Mouse (Mus musculus): ENCODE results near the gene Ticam1.
"Not testable (repeated sequence)": the region's sequence is repeated elsewhere in the genome, so short reads cannot be mapped to it uniquely, and the experiment has no call there.

Ticam1 gene

DNA sequence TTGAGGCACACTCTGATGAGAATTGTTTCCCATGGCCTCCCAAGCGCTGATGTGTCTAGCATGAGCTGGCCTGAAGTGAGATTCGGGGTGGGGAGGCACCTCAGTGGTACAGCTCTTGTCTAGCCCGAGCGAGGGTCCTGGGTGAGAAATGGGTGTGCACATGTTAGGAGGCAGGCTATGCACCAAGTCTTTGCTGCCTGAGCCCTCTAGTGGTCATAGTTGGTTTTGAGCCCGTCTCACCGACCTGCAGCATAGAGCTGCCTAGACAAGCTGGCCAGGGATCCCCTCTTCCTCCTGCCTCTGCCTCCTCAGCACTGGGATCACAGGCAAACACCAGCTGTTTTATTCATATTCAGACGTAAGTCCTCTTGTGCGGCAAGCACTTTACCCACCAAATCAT lies 12.6 kb downstream of the Ticam1 start:
- no peak for DNase-seq (ENCODE audit: low read depth, low spot score)

DNA sequence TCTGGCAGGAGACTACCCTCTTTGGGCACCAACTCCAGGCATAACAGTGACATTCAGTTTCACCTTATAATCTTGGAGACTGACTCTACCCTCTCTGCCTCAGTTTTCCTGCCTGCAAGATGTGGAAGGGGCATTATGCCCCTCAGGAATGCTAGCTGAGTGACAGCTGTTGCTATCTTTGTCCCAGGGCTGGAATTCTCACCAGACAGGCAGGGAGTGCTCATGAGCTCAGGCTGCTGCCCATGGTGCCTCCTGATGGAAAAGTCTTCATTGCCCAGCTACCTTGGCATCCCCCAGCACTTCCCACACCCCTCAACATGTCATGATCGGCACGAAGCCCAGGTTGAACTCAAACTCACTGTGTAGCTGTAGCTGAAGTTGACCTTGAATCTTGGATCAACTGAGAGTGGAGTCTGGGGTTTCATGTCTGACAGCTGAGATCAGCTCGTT lies 13.9 kb downstream of the Ticam1 start:
- DNase-seq (ENCODE audit: low read depth, low spot score), result no peak

DNA sequence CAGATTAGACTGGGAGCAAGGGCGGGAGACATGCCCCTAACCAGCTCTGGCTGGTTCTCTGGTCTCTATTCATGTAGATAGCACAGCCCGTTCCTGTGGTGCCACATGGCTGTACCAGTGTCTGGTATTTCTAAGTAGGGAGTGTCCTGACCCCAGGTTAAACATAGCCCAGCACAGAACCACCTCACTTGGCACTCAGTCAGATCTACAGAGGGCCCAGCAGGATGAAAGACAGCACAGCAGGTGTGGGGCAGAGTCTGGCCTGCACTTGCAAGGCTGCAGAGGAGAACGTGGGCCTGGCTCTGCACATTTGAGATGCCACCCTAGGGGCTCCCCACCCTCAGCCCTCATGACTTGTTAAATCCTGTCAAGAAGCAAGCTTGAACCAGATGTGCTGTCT lies 15.4 kb downstream of the Ticam1 start:
- DNase-seq (ENCODE audit: low read depth, low spot score), result no peak

DNA sequence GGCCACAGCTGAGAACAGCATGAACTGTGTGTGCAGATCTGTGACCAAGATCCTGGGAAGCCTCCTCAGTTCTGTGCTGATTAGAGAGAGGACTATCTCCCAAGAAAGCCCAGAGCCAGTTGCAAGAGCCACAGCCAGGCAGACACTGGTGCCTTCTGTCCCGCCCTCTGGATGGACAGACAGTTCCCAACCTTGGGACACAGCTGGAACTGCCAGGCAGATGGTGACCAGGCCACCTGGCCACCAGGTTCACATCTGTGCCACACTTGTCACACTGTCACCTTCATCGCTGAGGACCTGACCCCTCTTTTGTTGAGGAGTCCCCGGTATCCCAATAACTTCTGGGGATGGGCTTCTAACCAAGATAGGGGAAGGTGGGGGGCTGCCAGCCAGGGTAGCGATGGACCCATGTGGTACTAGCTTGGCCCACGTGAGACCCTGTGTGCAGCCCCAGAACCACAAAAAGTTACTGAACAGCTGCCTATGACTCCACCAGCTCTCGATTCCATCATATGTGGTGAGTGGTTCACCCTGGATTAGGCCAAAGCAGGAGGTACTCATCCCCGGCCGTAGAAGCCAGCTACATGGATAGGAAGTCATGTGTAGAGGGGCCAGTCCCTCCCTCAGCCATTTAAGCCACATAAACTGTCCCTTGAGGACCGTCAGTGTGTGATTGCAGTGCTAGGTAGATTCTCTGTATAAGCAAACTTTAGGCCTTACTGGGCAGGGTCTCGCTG lies 17.1 kb downstream of the Ticam1 start:
- DNase-seq (ENCODE audit: low read depth, low spot score), result no peak

DNA sequence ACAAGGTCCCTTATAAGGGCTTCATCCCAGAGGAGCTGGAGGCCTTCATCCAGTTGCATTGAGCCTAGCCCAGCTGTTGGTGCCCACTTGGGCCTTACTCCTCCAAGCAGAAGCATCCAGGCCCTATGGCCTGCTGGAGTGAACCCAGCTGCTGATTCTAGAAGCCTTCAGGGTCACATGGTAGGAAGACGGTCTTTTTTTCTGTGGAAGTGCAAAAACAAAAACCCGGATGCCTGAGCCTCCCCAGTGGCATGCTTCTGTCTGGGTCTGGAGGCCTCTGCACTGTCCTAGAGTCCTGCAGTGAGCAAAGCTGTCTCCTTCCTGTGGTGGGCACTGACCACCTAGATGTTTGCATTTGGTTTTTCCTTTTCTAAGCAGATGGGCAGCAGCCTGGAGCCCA lies 17.8 kb downstream of the Ticam1 start:
- DNase-seq (ENCODE audit: low read depth, low spot score), result not testable (repeated sequence)

DNA sequence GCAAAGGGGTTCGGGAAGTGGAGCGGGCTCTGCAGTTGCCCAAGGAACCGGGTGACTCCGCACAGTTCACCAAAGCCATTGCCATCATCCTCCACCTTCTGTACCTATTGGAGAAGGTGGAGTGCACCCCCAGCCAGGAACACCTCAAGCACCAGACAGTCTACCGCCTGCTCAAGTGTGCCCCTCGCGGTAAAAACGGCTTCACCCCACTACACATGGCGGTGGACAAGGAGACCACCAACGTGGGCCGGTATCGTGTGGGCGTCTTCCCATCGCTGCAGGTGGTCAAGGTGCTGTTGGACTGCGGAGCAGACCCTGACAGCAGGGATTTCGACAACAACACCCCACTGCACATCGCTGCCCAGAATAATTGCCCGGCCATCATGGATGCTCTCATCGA lies 18.3 kb downstream of the Ticam1 start:
- DNase-seq (ENCODE audit: low read depth, low spot score), result not testable (repeated sequence)

DNA sequence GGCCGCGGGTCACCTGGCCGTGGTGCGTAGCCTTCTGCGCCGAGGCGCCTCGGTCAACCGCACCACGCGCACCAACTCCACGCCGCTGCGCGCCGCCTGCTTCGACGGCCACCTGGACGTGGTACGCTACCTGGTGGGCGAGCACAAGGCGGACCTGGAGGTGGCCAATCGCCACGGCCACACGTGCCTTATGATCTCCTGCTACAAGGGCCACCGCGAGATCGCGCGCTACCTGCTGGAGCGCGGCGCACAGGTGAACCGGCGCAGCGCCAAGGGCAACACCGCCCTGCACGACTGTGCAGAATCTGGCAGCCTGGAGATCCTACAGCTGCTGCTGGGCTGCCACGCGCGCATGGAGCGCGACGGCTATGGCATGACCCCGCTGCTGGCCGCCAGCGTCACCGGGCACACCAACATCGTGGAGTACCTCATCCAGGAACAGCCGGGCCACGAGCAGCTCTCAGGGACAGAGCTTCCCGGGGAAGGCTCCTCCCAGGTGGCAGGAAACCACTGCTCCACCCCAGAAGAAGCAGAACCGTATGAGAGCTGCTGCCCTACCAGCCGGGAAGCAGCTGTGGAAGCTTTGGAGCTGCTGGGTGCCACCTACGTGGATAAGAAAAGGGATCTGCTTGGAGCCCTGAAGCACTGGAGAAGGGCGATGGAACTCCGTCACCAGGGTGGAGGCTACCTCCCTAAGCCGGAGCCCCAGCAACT lies 19.2 kb downstream of the Ticam1 start:
- DNase-seq (ENCODE audit: low read depth, low spot score), result no peak

DNA sequence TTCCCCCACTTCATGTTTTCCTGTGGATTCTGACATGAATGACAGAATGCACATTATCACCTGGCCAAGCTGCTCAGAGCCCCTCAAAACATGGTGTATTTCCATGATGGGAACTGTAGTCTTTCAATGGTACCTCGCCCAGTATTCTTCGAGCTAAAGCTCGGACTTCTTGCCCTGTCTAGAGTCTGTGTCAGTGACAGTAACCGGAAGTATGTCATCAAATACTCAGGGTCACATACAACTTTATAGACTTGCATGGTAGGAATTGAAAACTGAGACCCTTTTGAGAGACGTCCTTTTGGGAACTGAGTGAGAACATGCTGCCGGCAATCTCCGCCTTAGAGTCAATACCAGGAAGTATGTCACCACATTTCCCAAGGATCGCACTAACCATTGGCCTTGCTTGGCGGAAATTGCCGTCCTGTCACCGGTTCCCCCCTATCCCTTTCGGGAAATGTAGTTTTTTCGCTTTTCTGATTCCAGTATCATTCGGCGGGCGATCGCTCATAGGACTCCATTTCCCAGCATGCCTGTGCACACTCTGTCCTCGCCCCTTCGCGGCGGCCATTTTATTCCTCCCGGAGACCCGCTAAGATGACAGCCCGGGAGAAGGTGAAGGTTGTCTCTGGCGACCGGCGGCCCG lies 20.2 kb downstream of the Ticam1 start, which contains the start of gene Fem1a:
TSS of gene Fem1a (plus strand) at position 572 of the 643 bp plus-strand sequence.
- DNase-seq (ENCODE audit: low read depth, low spot score), result peak; percentile 99

DNA sequence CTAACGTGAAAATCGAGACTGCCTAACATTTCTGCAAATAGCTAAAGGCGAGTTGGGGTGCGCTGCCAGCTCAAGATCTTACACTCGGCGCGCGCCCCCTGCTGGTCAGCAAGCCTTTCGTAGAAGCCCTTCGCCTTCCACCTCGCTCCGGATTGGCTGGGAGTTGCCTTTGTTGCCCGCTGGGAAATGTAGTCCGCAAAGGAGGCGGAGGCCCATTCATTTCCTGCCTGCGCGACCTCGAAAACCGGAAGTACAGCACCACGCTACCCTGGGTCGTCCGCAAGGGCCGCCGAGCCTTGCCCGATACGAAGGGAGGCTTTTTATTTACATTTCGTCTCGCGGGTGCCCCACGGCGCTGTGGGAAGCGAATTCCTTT lies 20.7 kb downstream of the Ticam1 start:
- DNase-seq (ENCODE audit: low read depth, low spot score), result peak; percentile 99

DNA sequence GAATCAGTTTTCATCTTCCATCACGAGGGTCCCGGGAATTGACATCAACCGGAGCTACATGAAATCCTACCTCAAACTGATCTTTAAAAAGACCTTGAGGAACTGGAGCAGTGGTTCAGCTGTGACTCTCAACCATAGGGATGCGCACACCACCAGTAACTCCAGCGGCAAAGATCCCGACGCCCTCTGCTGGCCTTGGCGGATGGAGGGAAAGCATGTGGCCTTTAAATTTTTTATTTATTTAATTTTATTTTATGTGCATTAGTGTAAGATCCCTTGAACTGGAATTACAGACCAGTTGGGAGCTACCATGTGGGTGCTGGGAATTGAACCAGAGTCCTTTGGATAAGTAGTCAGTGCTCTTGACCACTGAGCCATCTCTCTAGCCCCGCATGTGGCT lies 21.2 kb downstream of the Ticam1 start:
- DNase-seq (ENCODE audit: low read depth, low spot score), result no peak

DNA sequence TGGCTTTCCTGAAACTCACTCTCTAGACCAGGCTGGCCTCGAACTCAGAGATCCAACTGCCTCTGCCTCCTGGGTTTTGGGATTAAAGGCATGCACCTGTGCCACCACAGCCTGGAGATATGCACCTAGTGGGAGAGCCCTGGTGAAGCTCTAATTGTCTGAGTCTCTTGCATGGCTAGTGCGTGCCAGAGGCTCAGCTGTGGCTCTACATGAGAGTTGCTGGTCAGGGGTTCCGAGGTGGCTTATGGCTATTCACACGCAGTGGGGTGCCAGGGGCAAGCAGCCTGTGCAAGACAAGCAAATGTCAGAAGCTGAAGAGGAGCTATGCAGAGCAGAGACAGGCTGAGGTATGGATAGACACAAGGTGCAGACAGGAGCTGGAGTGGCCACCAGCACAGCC lies 21.9 kb downstream of the Ticam1 start:
- no peak for DNase-seq (ENCODE audit: low read depth, low spot score)

DNA sequence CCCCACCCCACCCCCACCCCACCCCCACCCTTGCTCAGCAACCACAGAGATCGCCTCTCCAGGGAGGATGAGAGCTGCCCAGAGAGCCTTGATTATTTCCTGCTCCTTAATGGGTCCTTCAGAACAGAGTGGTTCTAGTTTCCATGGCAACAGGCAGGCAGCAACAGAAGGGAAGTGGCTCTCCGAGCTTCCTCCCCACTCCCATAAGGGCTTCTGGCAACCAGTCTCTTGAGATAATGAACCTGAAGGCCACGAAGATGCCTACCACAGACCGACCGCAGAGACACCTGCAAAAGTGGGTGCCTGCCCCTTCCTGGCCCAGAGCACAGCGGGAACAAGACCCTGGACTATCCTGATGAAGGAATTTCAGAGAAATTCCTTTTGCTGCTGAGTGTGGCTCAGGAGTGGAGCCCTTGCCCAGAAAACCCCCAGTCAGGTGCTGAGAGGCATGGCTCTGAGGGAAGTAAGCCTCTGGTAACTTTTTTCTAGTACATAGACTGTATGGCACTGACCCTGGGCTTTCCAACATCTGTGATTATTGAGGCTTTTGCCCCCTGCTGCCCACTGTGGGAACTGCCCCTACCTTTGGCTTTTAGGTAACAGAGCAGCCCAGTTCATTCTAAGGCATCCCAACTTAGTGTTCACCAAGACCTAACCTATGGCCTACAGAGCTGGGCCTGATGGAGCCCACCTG lies 25.3 kb downstream of the Ticam1 start:
- peak; percentile 83 for DNase-seq (ENCODE audit: low read depth, low spot score)

DNA sequence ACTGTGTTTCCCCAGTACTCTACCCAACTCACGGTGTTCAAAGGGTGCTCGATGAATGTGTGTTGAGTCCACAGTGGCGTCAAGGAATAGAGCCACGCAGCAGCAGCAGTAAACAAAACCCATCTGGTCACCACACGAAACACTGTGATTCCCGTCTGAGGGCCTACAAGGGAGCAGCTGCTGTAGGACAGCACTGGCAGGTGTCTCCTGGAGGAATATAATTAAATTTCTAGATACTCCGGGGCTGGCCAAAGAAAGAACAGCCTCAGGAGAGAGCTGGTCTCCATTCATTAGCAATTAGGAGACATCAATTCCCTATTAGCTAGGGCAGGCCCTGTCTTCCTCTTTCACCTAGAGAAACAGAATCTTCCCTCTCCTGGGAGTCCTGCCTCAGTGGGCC lies 31.0 kb downstream of the Ticam1 start:
- DNase-seq (ENCODE audit: low read depth, low spot score), result no peak

DNA sequence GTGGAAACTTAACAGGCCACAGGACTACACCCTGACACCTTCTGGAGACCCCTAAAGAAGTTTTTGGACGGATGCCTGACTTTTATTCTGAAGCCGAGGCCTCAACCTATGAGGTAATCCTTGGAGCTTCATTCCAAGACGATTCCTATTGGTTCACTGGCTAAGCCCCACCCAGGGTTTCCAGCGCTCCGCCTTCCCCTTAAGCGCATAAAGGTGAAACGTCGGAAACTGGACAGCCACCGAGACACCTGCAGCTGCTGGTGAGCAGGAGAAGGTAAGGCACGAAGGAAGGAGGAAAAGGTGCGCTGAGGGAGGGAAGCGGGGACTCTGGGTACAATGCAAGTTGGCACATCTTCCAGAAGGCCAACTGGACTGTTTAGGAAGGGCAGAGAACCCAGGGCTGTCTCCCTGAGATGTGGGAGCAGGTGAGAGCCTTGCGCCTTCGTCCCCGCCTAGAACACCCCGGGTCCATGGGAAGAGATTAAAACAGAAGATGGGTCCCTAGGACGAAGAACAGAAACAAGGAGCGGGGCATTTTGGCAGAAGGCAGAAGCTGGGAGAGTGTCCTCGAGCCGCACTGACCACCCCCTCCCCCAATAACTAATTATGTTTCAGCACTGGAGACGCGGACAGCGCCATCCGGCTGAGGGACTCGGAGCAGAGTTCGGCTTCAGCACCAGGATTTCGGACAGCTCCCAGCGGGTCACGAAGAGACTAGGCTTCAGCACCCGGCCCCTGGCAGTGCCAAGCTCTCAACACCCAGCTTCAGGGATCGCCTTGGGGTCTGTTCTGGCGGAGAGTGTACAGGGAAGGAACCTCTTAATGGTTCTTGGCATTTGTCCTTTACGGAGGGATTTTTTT lies 34.8 kb downstream of the Ticam1 start:
- peak; percentile 76 for DNase-seq (ENCODE audit: low read depth, low spot score)

DNA sequence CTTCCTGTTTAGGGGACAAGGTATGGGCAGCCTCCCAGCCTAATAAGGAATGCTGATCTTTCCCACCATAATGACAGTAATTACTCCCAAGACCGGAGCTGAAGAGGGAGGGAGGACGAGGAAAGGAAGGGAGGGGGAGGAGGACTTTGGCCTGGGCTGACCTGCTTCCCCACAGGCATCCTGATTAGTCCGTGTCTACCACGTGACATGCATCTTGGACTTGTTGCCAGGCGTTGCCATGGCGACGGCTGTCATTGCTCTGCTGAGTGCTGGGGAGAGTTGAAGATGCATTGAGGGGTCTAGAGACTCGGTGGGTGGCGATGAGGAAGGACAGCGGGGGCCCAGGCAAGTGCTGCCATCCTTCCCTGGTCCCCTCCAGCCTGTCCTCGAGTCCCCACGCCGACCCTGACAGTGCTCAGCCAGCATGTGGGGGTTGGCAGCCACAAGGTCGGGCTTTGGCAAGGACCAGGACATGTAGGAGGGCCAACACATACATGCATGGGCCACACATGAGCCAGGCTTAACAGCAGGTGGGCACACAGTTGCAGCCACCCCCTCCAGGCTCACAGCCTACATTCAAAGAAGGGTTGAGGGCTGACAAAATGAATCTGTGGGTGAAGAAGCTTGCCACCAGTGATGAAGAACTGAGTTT lies 42.6 kb downstream of the Ticam1 start:
- DNase-seq (ENCODE audit: low read depth, low spot score), result peak; percentile 84

DNA sequence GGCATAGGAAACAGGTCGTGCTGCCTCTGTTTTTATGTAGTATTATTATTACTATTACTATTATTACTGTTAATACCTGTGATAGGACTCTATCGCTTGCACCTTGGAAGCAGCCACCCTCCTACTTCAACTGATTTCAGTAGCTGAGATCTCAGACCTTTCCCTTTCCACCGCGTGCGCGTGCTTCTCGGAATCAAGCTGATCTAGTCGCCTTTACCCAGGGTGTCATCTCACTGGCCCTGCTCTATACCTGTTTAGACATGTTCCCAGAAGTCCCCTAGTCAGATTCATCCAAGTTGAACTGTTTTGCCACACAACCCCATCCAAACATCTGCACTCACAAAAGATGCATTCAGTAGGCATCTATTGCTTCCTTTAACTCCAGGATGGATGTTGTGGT lies 43.2 kb downstream of the Ticam1 start:
- no peak for DNase-seq (ENCODE audit: low read depth, low spot score)

DNA sequence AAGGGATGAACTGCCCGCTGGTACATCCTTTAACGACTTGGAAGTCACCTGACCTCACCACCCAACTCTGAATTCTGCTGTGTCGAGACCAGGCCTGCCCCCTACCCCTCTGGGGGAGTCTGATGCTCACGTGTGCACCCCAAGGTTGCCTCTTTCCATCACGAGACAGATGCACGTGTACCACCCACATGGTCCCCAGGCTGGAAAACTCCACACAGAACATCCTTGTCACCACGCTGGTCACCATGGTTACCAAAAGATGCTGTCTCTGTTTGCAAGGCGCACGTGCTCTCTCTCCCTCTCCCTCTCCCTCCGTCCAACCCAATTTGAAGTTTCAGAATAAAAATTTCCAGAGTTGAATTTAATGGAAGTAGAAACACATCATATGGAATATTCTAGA lies 46.6 kb downstream of the Ticam1 start:
- peak; percentile 82 for DNase-seq (ENCODE audit: low read depth, low spot score)

DNA sequence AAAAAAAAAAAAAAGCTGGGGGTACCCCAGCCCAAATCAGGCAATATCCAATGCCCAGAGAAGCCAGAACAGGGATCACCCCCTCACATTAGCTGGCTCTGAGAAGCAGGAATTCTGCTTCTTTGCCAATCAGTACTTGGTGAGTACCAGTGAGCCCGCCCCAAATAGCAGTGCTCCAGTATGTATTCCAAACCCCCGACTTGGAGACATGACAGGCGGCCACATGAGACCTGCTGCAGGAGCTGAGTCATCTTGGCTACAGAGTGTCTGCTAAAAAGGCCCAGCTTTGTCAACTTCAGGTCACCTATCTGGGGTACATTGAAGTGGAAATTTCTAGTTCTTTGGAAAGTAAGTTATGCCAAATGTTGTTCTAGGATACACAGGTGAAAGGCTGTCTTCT lies 50.0 kb downstream of the Ticam1 start:
- no peak for DNase-seq (ENCODE audit: low read depth, low spot score)

DNA sequence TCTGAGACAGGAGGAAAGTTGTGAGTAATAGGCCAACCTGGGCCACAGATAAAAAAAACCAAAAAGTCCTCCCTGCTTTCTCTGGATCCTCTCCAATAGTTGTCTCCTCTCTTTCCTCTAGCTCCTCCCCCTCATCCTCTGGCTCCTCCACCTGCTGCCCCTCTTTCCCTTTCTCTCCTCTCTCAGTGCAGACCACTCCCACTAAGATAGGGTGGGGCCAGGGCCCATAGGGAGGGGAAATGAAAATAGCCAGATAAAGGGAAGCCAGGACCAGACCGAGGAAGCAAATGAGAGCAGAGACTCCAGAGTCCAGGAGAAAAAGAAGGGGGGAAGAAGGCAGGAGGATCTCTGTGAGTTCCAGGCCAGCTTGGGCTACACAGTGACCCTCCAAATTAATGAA lies 51.7 kb downstream of the Ticam1 start:
- no peak for DNase-seq (ENCODE audit: low read depth, low spot score)

DNA sequence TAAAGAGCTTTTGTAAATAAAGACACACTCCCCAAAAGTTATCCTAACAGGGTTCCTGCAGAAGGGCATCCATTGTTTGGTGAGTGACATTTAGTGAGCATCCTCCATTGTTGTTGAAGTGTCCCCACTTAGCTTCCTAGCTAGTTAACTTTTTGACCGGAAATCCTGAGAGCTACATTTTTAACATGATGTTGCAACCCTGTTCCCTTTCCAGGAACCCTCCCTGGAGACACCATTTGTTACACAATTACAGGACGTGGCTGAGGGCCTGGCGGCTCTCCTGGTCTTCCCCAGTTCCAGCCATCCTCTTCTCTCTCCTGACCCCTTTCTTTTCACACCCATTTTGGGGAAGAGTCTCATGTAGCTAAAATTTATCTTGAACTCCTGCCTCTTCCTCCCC lies 56.8 kb downstream of the Ticam1 start:
- DNase-seq (ENCODE audit: low read depth, low spot score), result no peak
